Mouse (Mus musculus): ENCODE data around the gene Timm22.

Gene Timm22

DNA sequence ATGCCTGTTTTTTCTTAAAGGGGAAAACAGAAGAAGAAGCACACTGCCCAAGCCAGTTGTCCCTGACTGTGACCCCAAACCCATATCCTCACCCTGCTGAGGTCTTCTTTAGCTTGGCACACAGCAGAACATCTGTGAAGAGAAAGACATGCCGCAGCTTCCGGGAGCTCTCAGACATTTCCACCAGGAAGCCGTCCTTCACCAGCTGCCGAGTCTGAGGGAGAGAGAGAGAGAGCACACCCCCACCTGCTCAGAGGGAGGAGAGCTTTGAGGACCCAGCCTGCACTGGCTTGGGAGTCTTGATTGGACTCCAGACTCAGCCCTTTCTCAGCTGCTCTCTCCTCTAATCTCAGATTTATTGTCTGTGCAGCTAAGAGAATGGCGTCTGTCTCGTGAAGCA lies 54.4 kb downstream of the Timm22 start:
- in situ Hi-C loops (cut with MboI; ENCODE audit: low pct_unique_long_range_greater_than_20kb in 1 of 2, low sequenced_read_pairs in 2 of 2, unreplicated experiment in 1 of 2) = no loop called here

DNA sequence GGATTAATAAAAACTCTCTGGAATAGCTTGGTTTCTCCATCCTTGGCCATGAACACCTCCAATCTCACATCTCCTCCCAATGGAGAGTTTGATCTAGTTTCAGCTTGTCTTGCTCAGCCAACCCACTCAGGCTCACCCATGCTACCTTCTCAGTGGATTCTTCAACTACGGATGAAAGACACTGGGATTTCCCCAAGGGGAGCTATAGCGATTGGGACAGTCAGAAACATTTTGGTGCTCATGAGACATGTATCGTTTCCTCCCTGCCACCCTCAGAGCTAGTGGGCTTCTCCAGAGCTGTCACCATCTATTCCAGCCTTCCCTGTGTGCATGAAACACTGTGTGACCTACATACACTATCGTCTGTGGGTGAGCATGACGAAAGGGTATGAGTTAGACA lies 54.9 kb downstream of the Timm22 start:
- in situ Hi-C loops (cut with MboI; ENCODE audit: low pct_unique_long_range_greater_than_20kb in 1 of 2, low sequenced_read_pairs in 2 of 2, unreplicated experiment in 1 of 2) = no loop called here

DNA sequence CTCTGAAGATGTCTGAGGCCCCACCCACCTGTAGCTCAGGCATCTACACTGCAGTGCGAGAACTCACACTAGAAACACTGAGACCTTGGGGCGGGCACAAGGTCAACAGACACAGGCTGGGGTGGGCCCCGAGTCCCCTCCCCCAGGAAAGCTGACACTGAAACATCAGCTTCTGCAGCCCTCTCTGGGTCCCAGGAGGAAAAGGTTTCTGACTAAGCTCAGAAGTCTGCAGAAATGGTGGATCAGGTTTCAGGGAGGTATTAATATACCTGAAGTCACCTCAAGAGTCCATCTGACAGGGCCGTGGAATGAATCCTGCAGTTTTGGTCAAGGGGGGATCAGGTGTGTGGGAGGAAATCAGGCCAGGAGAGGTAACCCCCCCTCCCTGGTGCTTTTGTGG lies 59.1 kb downstream of the Timm22 start:
- in situ Hi-C loops (cut with MboI; ENCODE audit: low pct_unique_long_range_greater_than_20kb in 1 of 2, low sequenced_read_pairs in 2 of 2, unreplicated experiment in 1 of 2) = no loop called here
